Mouse (Mus musculus) cortical plate, adult 2 months (tissue): ENCODE measurements at regions not wholly inside any gene's neighbourhood (a gene's known extent, or its start where the extent isn't known, plus 50 kb on each side); places are given as distances from the start of the nearest gene placed in this dataset.

ENCODE experiments used
- CTCF ChIP-seq: fragments of 200-500 bp; IDR thresholded peaks from 2 replicates; pipeline ENCODE4 v1.5.1; 2011; ENCODE audit warnings: mild to moderate bottlenecking, control low read depth, low read length; ENCODE audit not compliant: insufficient read depth; ENCODE audit errors: extremely low read depth
- POLR2A ChIP-seq: fragments of 200-500 bp; IDR thresholded peaks from 2 replicates; pipeline ENCODE4 v1.6.1; 2011; ENCODE audit warnings: mild to moderate bottlenecking, low read length, control low read depth; ENCODE audit not compliant: insufficient read depth; ENCODE audit errors: extremely low read depth

GRCm38 (mm10) chr14:72803579-72803978 is 93.8 kb upstream of the Fndc3a start:
- TF ChIP-seq CTCF (no peak), POLR2A (no peak)
